Mouse (Mus musculus) limb, embryonic 12.5 days (tissue): ENCODE data around the gene BC005624. TPM values are rescaled to one million over a fixed set of nuclear protein-coding genes. Genes with fewer than 3 reads are reported as not detected.

Source experiments
- ATAC-seq: fragments of 200-750 bp; cut with Nextera tagmentation; 2 replicates; pipeline ENCODE4 v1.8.0; 2017; ENCODE audit warnings: low read depth, moderate TSS enrichment; ENCODE audit not compliant: insufficient number of reproducible peaks, insufficient read depth, low FRiP score, low TSS enrichment
- H3K27ac ChIP-seq: fragments of 300-500 bp; sonication (generic); 2 replicates; pipeline ENCODE4 v1.5.1; 2016; ENCODE audit warnings: mild to moderate bottlenecking, moderate library complexity
- H3K27me3 ChIP-seq: fragments of 300-500 bp; sonication (generic); 2 replicates; pipeline ENCODE4 v1.6.1; 2016; ENCODE audit warnings: mild to moderate bottlenecking, moderate library complexity
- H3K36me3 ChIP-seq: fragments of 300-500 bp; sonication (generic); 2 replicates; pipeline ENCODE4 v1.6.1; 2016; ENCODE audit warnings: mild to moderate bottlenecking, moderate library complexity
- H3K4me1 ChIP-seq: fragments of 300-500 bp; sonication (generic); replicated peaks from 2 replicates; pipeline ENCODE4 v1.6.1; 2016
- H3K4me2 ChIP-seq: fragments of 300-500 bp; sonication (generic); 2 replicates; pipeline ENCODE4 v1.6.1; 2016; ENCODE audit warnings: mild to moderate bottlenecking, moderate library complexity
- H3K4me3 ChIP-seq: fragments of 300-500 bp; sonication (generic); replicated peaks from 2 replicates; pipeline ENCODE4 v1.5.1; 2016; ENCODE audit warnings: mild to moderate bottlenecking
- H3K9ac ChIP-seq: fragments of 300-500 bp; sonication (generic); replicated peaks from 2 replicates; pipeline ENCODE4 v1.6.1; 2016; ENCODE audit warnings: mild to moderate bottlenecking, moderate library complexity
- H3K9me3 ChIP-seq: fragments of 300-500 bp; sonication (generic); 2 replicates; pipeline ENCODE4 v1.6.1; 2016; ENCODE audit warnings: mild to moderate bottlenecking, moderate library complexity
- WGBS: fragments of 180-500 bp; shearing (Covaris S2); methylation state at CpG from one replicate; pipeline ENCODE4 v1.1.7; 2016; 5-methylcytosine and 5-hydroxymethylcytosine counted together
- polyA plus RNA-seq: library from polyadenylated mRNA; unstranded; fragments of >200 nt; fragmentation: Nextera tagmentation; extraction: Ambion mirVana; gene quantifications from 2 replicates; pipeline ENCODE4 v1.2.1, GENCODE M21; 2016

The BC005624 gene
- polyA plus RNA-seq, 1 experiment from 2014 or later = 55.9 TPM

- H3K4me2 ChIP-seq = peak within 1 kb of the TSS; percentile 93
- H3K4me3 ChIP-seq = peak within 1 kb of the TSS; percentile 98
- peaks cover 51% of the 10 kb centered on the region for H3K36me3 ChIP-seq
- H3K27ac ChIP-seq = peak within 1 kb of the TSS; percentile 72
- peak within 1 kb of the TSS; percentile 90 for H3K9ac ChIP-seq
- peaks cover 5% of the 10 kb centered on the region; the same call in 1 of the 2 replicates for H3K9me3 ChIP-seq
- peaks cover 21% of the 10 kb centered on the region for H3K4me1 ChIP-seq
- peak; percentile 87 for ATAC-seq
- no peaks in the 10 kb centered on the region for H3K27me3 ChIP-seq
- WGBS = 2% methylated on average over 59 of the region's 59 CpGs
These were observed 14.4 kb downstream of the BC005624 start, which contains the start of gene Tor1a for GRCm38 (mm10) chr2:30967352-30968327. TSS of gene Tor1a (minus strand) at chr2:30967933.

- no peak overlapping the region for H3K27ac ChIP-seq
- H3K4me1 ChIP-seq = peaks cover 21% of the 10 kb centered on the region
- peaks cover 54% of the 10 kb centered on the region for H3K36me3 ChIP-seq
- whole genome bisulfite sequencing = 20% methylated on average over 16 of the region's 16 CpGs
- peak overlapping the region; percentile 93 for H3K4me2 ChIP-seq
- no peaks in the 10 kb centered on the region for H3K27me3 ChIP-seq
- H3K4me3 ChIP-seq = peak overlapping the region; percentile 98
- peaks cover 5% of the 10 kb centered on the region; the same call in 1 of the 2 replicates for H3K9me3 ChIP-seq
- H3K9ac ChIP-seq = peak overlapping the region; percentile 90
- no peak for ATAC-seq
These were observed 15.2 kb downstream of the BC005624 start for GRCm38 (mm10) chr2:30966826-30967225.

- Histone ChIP-seq H3K27ac (no peak overlapping the region), H3K4me1 (peaks cover 21% of the 10 kb centered on the region), H3K36me3 (peaks cover 62% of the 10 kb centered on the region), H3K4me2 (0 out of 2 replicates have a peak overlapping the region, but pooled peaks have one; percentile 93), H3K4me3 (0 out of 2 replicates have a peak overlapping the region, but pooled peaks have one; percentile 98), H3K9ac (no peak overlapping the region), H3K9me3 (peaks cover 5% of the 10 kb centered on the region; the same call in 1 of the 2 replicates), H3K27me3 (no peaks in the 10 kb centered on the region)
- 95% methylated on average over 8 of the region's 8 CpGs for WGBS
- no peak for ATAC-seq
These were observed 16.4 kb downstream of the BC005624 start for GRCm38 (mm10) chr2:30965627-30966026.

GRCm38 (mm10) chr2:30962570-30963254 lies 19.3 kb downstream of the BC005624 start:
- no peaks in the 10 kb centered on the region for H3K27me3 ChIP-seq
- no peak overlapping the region for H3K27ac ChIP-seq
- H3K4me3 ChIP-seq = no peak overlapping the region
- peaks cover 86% of the 10 kb centered on the region for H3K36me3 ChIP-seq
- H3K4me1 ChIP-seq = peaks cover 21% of the 10 kb centered on the region
- H3K4me2 ChIP-seq = no peak overlapping the region
- WGBS = 88% methylated on average over 11 of the region's 11 CpGs
- H3K9me3 ChIP-seq = no peaks in the 10 kb centered on the region
- ATAC-seq = no peak
- H3K9ac ChIP-seq = no peak overlapping the region

GRCm38 (mm10) chr2:30959856-30960255 lies 22.1 kb downstream of the BC005624 start:
- no peaks in the 10 kb centered on the region for H3K27me3 ChIP-seq
- H3K36me3 ChIP-seq = peaks cover 99% of the 10 kb centered on the region
- 0 out of 2 replicates have a peak overlapping the region, but pooled peaks have one; percentile 12 for H3K9ac ChIP-seq
- no peak overlapping the region for H3K4me2 ChIP-seq
- 49% methylated on average over 5 of the region's 5 CpGs for WGBS
- H3K9me3 ChIP-seq = no peaks in the 10 kb centered on the region
- no peak for ATAC-seq
- no peak overlapping the region for H3K4me3 ChIP-seq
- H3K27ac ChIP-seq = no peak overlapping the region
- H3K4me1 ChIP-seq = peaks cover 11% of the 10 kb centered on the region

- no peaks in the 10 kb centered on the region for H3K27me3 ChIP-seq
- H3K4me2 ChIP-seq = no peak overlapping the region
- ATAC-seq = no peak
- H3K27ac ChIP-seq = no peak overlapping the region
- WGBS = 90% methylated on average over 14 of the region's 14 CpGs
- H3K9ac ChIP-seq = no peak overlapping the region
- H3K36me3 ChIP-seq = peaks cover 91% of the 10 kb centered on the region
- no peak overlapping the region for H3K4me3 ChIP-seq
- no peaks in the 10 kb centered on the region for H3K9me3 ChIP-seq
- peaks cover 22% of the 10 kb centered on the region for H3K4me1 ChIP-seq
These were observed 23.3 kb downstream of the BC005624 start for GRCm38 (mm10) chr2:30958726-30959125.

GRCm38 (mm10) chr2:30957511-30957910 lies 24.5 kb downstream of the BC005624 start:
- Histone ChIP-seq H3K4me2 (no peak overlapping the region), H3K4me1 (peaks cover 25% of the 10 kb centered on the region), H3K9me3 (no peaks in the 10 kb centered on the region), H3K4me3 (no peak overlapping the region), H3K36me3 (peaks cover 79% of the 10 kb centered on the region), H3K9ac (no peak overlapping the region), H3K27me3 (no peaks in the 10 kb centered on the region), H3K27ac (no peak overlapping the region)
- ATAC-seq = no peak
- 90% methylated on average over 4 of the region's 4 CpGs for WGBS

GRCm38 (mm10) chr2:30954797-30955196 lies 27.2 kb downstream of the BC005624 start:
- H3K9me3 ChIP-seq = no peaks in the 10 kb centered on the region
- peak overlapping the region; percentile 78; the same call in 1 of the 2 replicates for H3K9ac ChIP-seq
- peak overlapping the region; percentile 89 for H3K4me2 ChIP-seq
- H3K36me3 ChIP-seq = peaks cover 52% of the 10 kb centered on the region
- H3K4me1 ChIP-seq = peaks cover 27% of the 10 kb centered on the region
- no peaks in the 10 kb centered on the region for H3K27me3 ChIP-seq
- no peak overlapping the region for H3K27ac ChIP-seq
- WGBS = 71% methylated on average over 6 of the region's 6 CpGs
- no peak for ATAC-seq
- H3K4me3 ChIP-seq = peak overlapping the region; percentile 91

GRCm38 (mm10) chr2:30952824-30953490 lies 29.0 kb downstream of the BC005624 start, which contains the start of gene Tor1b:
TSS of gene Tor1b (plus strand) at chr2:30952959.
- peak within 1 kb of the TSS; percentile 89 for H3K4me2 ChIP-seq
- peak within 1 kb of the TSS; percentile 78 for H3K9ac ChIP-seq
- peak; percentile 66; the same call in 1 of the 2 replicates for ATAC-seq
- peaks cover 34% of the 10 kb centered on the region for H3K36me3 ChIP-seq
- under 1% methylated on average over 60 of the region's 60 CpGs for WGBS
- H3K9me3 ChIP-seq = no peaks in the 10 kb centered on the region
- H3K27ac ChIP-seq = peak within 1 kb of the TSS; percentile 87
- H3K27me3 ChIP-seq = no peaks in the 10 kb centered on the region
- peaks cover 27% of the 10 kb centered on the region for H3K4me1 ChIP-seq
- peak within 1 kb of the TSS; percentile 91 for H3K4me3 ChIP-seq

- no peak for ATAC-seq
- H3K27ac ChIP-seq = peak overlapping the region; percentile 87
- 31% methylated on average over 5 of the region's 5 CpGs for WGBS
These were observed 29.6 kb downstream of the BC005624 start for GRCm38 (mm10) chr2:30952457-30952823.

More at GRCm38 (mm10) chr2:30952457-30952823, 29.6 kb downstream of the BC005624 start:
- H3K9ac ChIP-seq = peak overlapping the region; percentile 78; the same call in 1 of the 2 replicates
- no peaks in the 10 kb centered on the region for H3K27me3 ChIP-seq
- H3K4me2 ChIP-seq = peak overlapping the region; percentile 89
- no peaks in the 10 kb centered on the region for H3K9me3 ChIP-seq
- H3K36me3 ChIP-seq = peaks cover 29% of the 10 kb centered on the region
- peak overlapping the region; percentile 91 for H3K4me3 ChIP-seq
- peaks cover 27% of the 10 kb centered on the region for H3K4me1 ChIP-seq
